Mouse (Mus musculus): ENCODE data around the gene H2afj.
A peak's percentile ranks its signal among the peaks of the same experiment; 100 is the strongest.

Gene H2afj

GRCm38 (mm10) chr6:136805409-136805775, 2.7 kb upstream of the H2afj start:
- DNase-seq (ENCODE audit: low read depth, low spot score) = no peak

GRCm38 (mm10) chr6:136806819-136807218, 1.2 kb upstream of the H2afj start:
- DNase-seq (ENCODE audit: low read depth, low spot score) = peak; percentile 20

GRCm38 (mm10) chr6:136807395-136808013, 540 bp upstream of the H2afj start:
- no peak for DNase-seq (ENCODE audit: low read depth, low spot score)

GRCm38 (mm10) chr6:136808631-136809046, 595 bp downstream of the H2afj start:
- DNase-seq (ENCODE audit: low read depth, low spot score) = peak; percentile 51

- DNase-seq (ENCODE audit: low read depth, low spot score) = peak; percentile 54
These were observed 1.0 kb downstream of the H2afj start for GRCm38 (mm10) chr6:136809077-136809476.

- DNase-seq (ENCODE audit: low read depth, low spot score) = peak; percentile 26
These were observed 1.6 kb downstream of the H2afj start for GRCm38 (mm10) chr6:136809673-136810072.

GRCm38 (mm10) chr6:136811196-136811595, 3.2 kb downstream of the H2afj start:
- DNase-seq (ENCODE audit: low read depth, low spot score) = no peak

- DNase-seq (ENCODE audit: low read depth, low spot score) = peak; percentile 59
These were observed 5.1 kb downstream of the H2afj start for GRCm38 (mm10) chr6:136813117-136813516.

GRCm38 (mm10) chr6:136815381-136815780, 7.3 kb downstream of the H2afj start:
- DNase-seq (ENCODE audit: low read depth, low spot score) = no peak

- DNase-seq (ENCODE audit: low read depth, low spot score) = no peak
These were observed 8.8 kb downstream of the H2afj start for GRCm38 (mm10) chr6:136816826-136817225.

GRCm38 (mm10) chr6:136817549-136817948, 9.5 kb downstream of the H2afj start:
- no peak for DNase-seq (ENCODE audit: low read depth, low spot score)

GRCm38 (mm10) chr6:136820381-136820780, 12.3 kb downstream of the H2afj start:
- DNase-seq (ENCODE audit: low read depth, low spot score) = no peak

- DNase-seq (ENCODE audit: low read depth, low spot score) = no peak
These were observed 13.0 kb downstream of the H2afj start for GRCm38 (mm10) chr6:136821086-136821485.

GRCm38 (mm10) chr6:136824987-136825386, 16.9 kb downstream of the H2afj start:
- no peak for DNase-seq (ENCODE audit: low read depth, low spot score)

GRCm38 (mm10) chr6:136827116-136827515, 19.1 kb downstream of the H2afj start:
- DNase-seq (ENCODE audit: low read depth, low spot score) = no peak

- DNase-seq (ENCODE audit: low read depth, low spot score) = peak; percentile 84
These were observed 19.5 kb downstream of the H2afj start, which contains the start of gene BC049715 for GRCm38 (mm10) chr6:136827516-136827880. Gene BC049715 (plus strand): TSS chr6:136827626.

- peak; percentile 99 for DNase-seq (ENCODE audit: low read depth, low spot score)
These were observed 20.0 kb downstream of the H2afj start, which contains the start of gene Wbp11 for GRCm38 (mm10) chr6:136827881-136828561. Gene Wbp11 (minus strand): TSS chr6:136828233.

GRCm38 (mm10) chr6:136828681-136829080, 20.6 kb downstream of the H2afj start:
- no peak for DNase-seq (ENCODE audit: low read depth, low spot score)

GRCm38 (mm10) chr6:136831712-136832111, 23.7 kb downstream of the H2afj start:
- no peak for DNase-seq (ENCODE audit: low read depth, low spot score)

- DNase-seq (ENCODE audit: low read depth, low spot score) = no peak
These were observed 27.3 kb downstream of the H2afj start, which contains the start of gene Smco3 for GRCm38 (mm10) chr6:136835352-136835751. Gene Smco3 (minus strand): TSS chr6:136835452.

GRCm38 (mm10) chr6:136837323-136837722, 29.3 kb downstream of the H2afj start:
- DNase-seq (ENCODE audit: low read depth, low spot score) = no peak

GRCm38 (mm10) chr6:136844903-136845302, 36.9 kb downstream of the H2afj start:
- no peak for DNase-seq (ENCODE audit: low read depth, low spot score)

Measured in R1 (cell line).